ENCODE assay signal across 19 mouse cellular contexts in the genomic region with DNA sequence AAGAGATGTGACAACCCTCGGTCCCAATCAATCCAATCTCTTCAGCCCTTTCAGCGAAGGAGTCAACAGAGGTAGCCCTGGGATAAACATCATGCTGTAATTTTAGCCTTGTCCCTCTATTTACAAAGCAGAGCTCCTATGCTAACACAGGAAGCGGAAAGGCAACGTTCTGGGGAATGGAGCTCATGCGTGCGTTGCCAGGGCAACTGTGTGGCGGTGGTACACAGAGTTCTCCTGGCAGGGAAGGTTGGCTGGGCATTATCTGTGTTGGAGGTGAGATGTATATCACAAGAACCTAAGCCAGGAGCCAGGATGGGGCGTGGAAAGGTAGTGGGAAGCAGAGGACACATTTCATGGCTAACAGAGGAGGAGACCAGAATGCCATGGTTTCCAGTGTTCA.
DNase-seq lines count a peak whose midpoint lies in the region; ATAC-seq and TF ChIP-seq lines count a peak whose summit lies in the region.
"Had no signal": no experiment of that assay in that cellular context is flagged by ENCODE, and none has a peak within 500 bp of the region (broad histone marks: within the 10 kb centered on the region; RNA-seq: fewer than 3 reads in every experiment).

No protein-coding gene starts in this region.

- WGBS in hindbrain, postnatal 0 days = 61% methylated on average over 8 of the region's 8 CpGs
- 81% methylated on average over 8 of the region's 8 CpGs for WGBS in hindbrain, embryonic 12.5 days
- WGBS in midbrain, embryonic 16.5 days = 64% methylated on average over 8 of the region's 8 CpGs
- 79% methylated on average over 8 of the region's 8 CpGs for WGBS in midbrain, embryonic 14.5 days

- ATAC-seq in hindbrain, postnatal 0 days = no peak
- no peak for ATAC-seq in hindbrain, embryonic 12.5 days (ENCODE audit: low FRiP score)
- 0 out of 2 replicates have a peak, but pooled peaks have one; percentile 51 for ATAC-seq in midbrain, embryonic 16.5 days
- ATAC-seq in midbrain, embryonic 14.5 days (ENCODE audit: low FRiP score, low TSS enrichment) = no peak

- no peak overlapping the region for H3K9ac ChIP-seq in hindbrain, postnatal 0 days (replicated peaks; ENCODE audit: low read length)
- H3K9ac ChIP-seq in hindbrain, embryonic 12.5 days = no peak overlapping the region
- H3K9ac ChIP-seq in midbrain, embryonic 16.5 days (ENCODE audit: low read depth, low read length) = no peak overlapping the region
- no peak overlapping the region for H3K9ac ChIP-seq in midbrain, embryonic 14.5 days (replicated peaks; ENCODE audit: low read length)
- H3K9ac ChIP-seq: embryonic facial prominence, embryonic 12.5 days; forebrain, embryonic 12.5 days; heart, embryonic 13.5 days had no signal

- H3K27me3 ChIP-seq in hindbrain, postnatal 0 days (ENCODE audit: insufficient read depth, low read length) = no peaks in the 10 kb centered on the region
- peaks cover 14% of the 10 kb centered on the region for H3K27me3 ChIP-seq in hindbrain, embryonic 12.5 days
- no peaks in the 10 kb centered on the region for H3K27me3 ChIP-seq in midbrain, embryonic 16.5 days (ENCODE audit: control insufficient read depth, insufficient read depth, low read depth, low read length)
- no peaks in the 10 kb centered on the region for H3K27me3 ChIP-seq in midbrain, embryonic 14.5 days (ENCODE audit: control insufficient read depth, insufficient read depth, low read length)

- no peaks in the 10 kb centered on the region for H3K4me1 ChIP-seq in hindbrain, postnatal 0 days (ENCODE audit: insufficient read depth, low read length)
- H3K4me1 ChIP-seq in hindbrain, embryonic 12.5 days = peaks cover 10% of the 10 kb centered on the region; the same call in 1 of the 2 replicates
- 0 out of 2 replicates have a peak, but pooled peaks cover 5% of the 10 kb centered on the region for H3K4me1 ChIP-seq in midbrain, embryonic 16.5 days (ENCODE audit: control insufficient read depth, insufficient read depth, low read length)
- H3K4me1 ChIP-seq in midbrain, embryonic 14.5 days (ENCODE audit: control insufficient read depth, insufficient read depth, low read length) = 0 out of 2 replicates have a peak, but pooled peaks cover 4% of the 10 kb centered on the region
- H3K4me1 ChIP-seq: embryonic facial prominence, embryonic 12.5 days had no signal

- H3K4me2 ChIP-seq in hindbrain, postnatal 0 days (ENCODE audit: low read depth, low read length) = no peak overlapping the region
- H3K4me2 ChIP-seq in hindbrain, embryonic 12.5 days (replicated peaks) = no peak overlapping the region
- no peak overlapping the region for H3K4me2 ChIP-seq in midbrain, embryonic 16.5 days (ENCODE audit: low read length)
- no peak overlapping the region for H3K4me2 ChIP-seq in midbrain, embryonic 14.5 days (ENCODE audit: low read length)
- H3K4me2 ChIP-seq: embryonic facial prominence, embryonic 12.5 days; forebrain, embryonic 12.5 days; heart, embryonic 13.5 days had no signal

- no peaks in the 10 kb centered on the region for H3K36me3 ChIP-seq in hindbrain, postnatal 0 days (ENCODE audit: insufficient read depth, low read length)
- H3K36me3 ChIP-seq in hindbrain, embryonic 12.5 days = peaks cover 8% of the 10 kb centered on the region; the same call in 1 of the 2 replicates
- no peaks in the 10 kb centered on the region for H3K36me3 ChIP-seq in midbrain, embryonic 16.5 days (ENCODE audit: control insufficient read depth, insufficient read depth, low read length)
- no peaks in the 10 kb centered on the region for H3K36me3 ChIP-seq in midbrain, embryonic 14.5 days (ENCODE audit: control insufficient read depth, insufficient read depth, low read length)
- H3K36me3 ChIP-seq: embryonic facial prominence, embryonic 12.5 days; forebrain, embryonic 12.5 days; heart, embryonic 13.5 days had no signal

- H3K27ac ChIP-seq in hindbrain, postnatal 0 days = no peak overlapping the region
- no peak overlapping the region for H3K27ac ChIP-seq in hindbrain, embryonic 12.5 days
- no peak overlapping the region for H3K27ac ChIP-seq in midbrain, embryonic 16.5 days (ENCODE audit: low read length)
- H3K27ac ChIP-seq in midbrain, embryonic 14.5 days (replicated peaks; ENCODE audit: low read depth, low read length) = no peak overlapping the region
- H3K27ac ChIP-seq: embryonic facial prominence, embryonic 12.5 days; forebrain, embryonic 12.5 days; heart, embryonic 13.5 days; kidney, postnatal 0 days; left cerebral cortex, adult 2 months; macrophage had no signal

- peak; percentile 33 for DNase-seq in hindbrain, postnatal 0 days (ENCODE audit: low spot score)
- no peak for DNase-seq in midbrain, embryonic 14.5 days
- peak; percentile 15 for DNase-seq in lung, postnatal 36 days
- peak; percentile 26 for DNase-seq in right cerebral cortex, postnatal 4 days
- DNase-seq in kidney, adult 18-20 months = no peak
- DNase-seq: adrenal gland, adult 2 months; cerebellum, adult 18-20 months; cerebellum, postnatal 14 days; heart, postnatal 14 days; kidney, adult 11 months; layer of hippocampus, adult 9-11 months had no signal

- H3K4me3 ChIP-seq in hindbrain, postnatal 0 days (ENCODE audit: low read length) = no peak overlapping the region
- no peak overlapping the region for H3K4me3 ChIP-seq in hindbrain, embryonic 12.5 days
- no peak overlapping the region for H3K4me3 ChIP-seq in midbrain, embryonic 16.5 days (ENCODE audit: low read depth, low read length)
- no peak overlapping the region for H3K4me3 ChIP-seq in midbrain, embryonic 14.5 days (replicated peaks; ENCODE audit: low read depth, low read length)
- H3K4me3 ChIP-seq: embryonic facial prominence, embryonic 12.5 days; forebrain, embryonic 12.5 days; heart, embryonic 13.5 days; left cerebral cortex, adult 2 months had no signal

- H3K9me3 ChIP-seq in hindbrain, postnatal 0 days (ENCODE audit: low read length) = no peaks in the 10 kb centered on the region
- H3K9me3 ChIP-seq in hindbrain, embryonic 12.5 days (replicated peaks) = no peaks in the 10 kb centered on the region
- no peaks in the 10 kb centered on the region for H3K9me3 ChIP-seq in midbrain, embryonic 16.5 days (replicated peaks; ENCODE audit: control insufficient read depth, low read length, poor library complexity, severe bottlenecking)
- H3K9me3 ChIP-seq in midbrain, embryonic 14.5 days (ENCODE audit: control insufficient read depth, low read length) = no peaks in the 10 kb centered on the region
- H3K9me3 ChIP-seq: embryonic facial prominence, embryonic 12.5 days; forebrain, embryonic 12.5 days; heart, embryonic 13.5 days had no signal

- no peak for TF ChIP-seq CTCF in hindbrain, postnatal 0 days (IDR thresholded peaks at IDR 0.05; ENCODE audit: low read depth)

Comparison
In these comparisons a context has a peak if more than half of its experiments do, and no peak if none do; other contexts are left out.
1. DNase-seq: peak in hindbrain, postnatal 0 days (single experiment), lung, postnatal 36 days (single experiment) and right cerebral cortex, postnatal 4 days (single experiment); none in midbrain, embryonic 14.5 days (single experiment) and kidney, adult 18-20 months (single experiment).